Mouse (Mus musculus) adrenal gland, adult 18-20 months (tissue): ENCODE data around the gene D3Ertd254e. TPM values are rescaled to one million over a fixed set of nuclear protein-coding genes. Genes with fewer than 3 reads are reported as not detected.

Source experiments
- DNase-seq, 2 experiments: peaks; one replicate each; pipeline ENCODE4 v3.0.0; 2021 to 2022; ENCODE audit warnings: low spot score in 2 of 2
- total RNA-seq, 2 experiments: library from RNA; stranded (reverse); gene quantifications; 1 replicate in 1 of 2; 2 replicates in 1 of 2; pipeline ENCODE4 v1.2.3; 2021

Gene D3Ertd254e
- total RNA-seq, 2 experiments from 2014 or later: 5.8 to 7.4 TPM

- DNase-seq: peak in 1 of 2 experiments; percentile 25
Measured at GRCm38 (mm10) chr3:36209776-36210555, 59.1 kb downstream of the D3Ertd254e start.

GRCm38 (mm10) chr3:36210939-36211338, 60.1 kb downstream of the D3Ertd254e start:
- DNase-seq: no peak

GRCm38 (mm10) chr3:36212758-36213157, 61.9 kb downstream of the D3Ertd254e start:
- DNase-seq: no peak

Other genes with a start within 250 kb of the D3Ertd254e start
- gene Dcun1d1, start 213.6 kb upstream of the D3Ertd254e start, total RNA-seq: 10 to 100 TPM; 55.9 to 72.4 TPM
- gene Mccc1, start 150.3 kb upstream of the D3Ertd254e start, total RNA-seq: 100 to 1,000 TPM; 128 to 133 TPM
- gene Ccdc144b, start 97.5 kb upstream of the D3Ertd254e start, total RNA-seq: under 1 TPM; 0.13 to 0.22 TPM
- gene Acad9, start 85.0 kb upstream of the D3Ertd254e start, total RNA-seq: 10 to 100 TPM; 38.9 to 46.9 TPM
- not detected for gene Qrfpr, start 71.3 kb downstream of the D3Ertd254e start, total RNA-seq